Mouse (Mus musculus): ENCODE data around the gene Nckipsd. TPM values are rescaled to one million over a fixed set of nuclear protein-coding genes. Genes with fewer than 3 reads are reported as not detected.
A peak's percentile ranks its signal among the peaks of the same experiment; 100 is the strongest.

The Nckipsd gene
- total RNA-seq (2021): 10 to 100 TPM in 1 of 2 experiments, 1 to 10 TPM in 1; 9.9 to 11.4 TPM
- long read RNA-seq, experiment 1, transcript Nckipsd-201 (13 exons, 3,360 nt): major isoform, 17 of 18 reads
- long read RNA-seq, experiment 1, partial matches to known transcripts: 0 of 18 reads
- long read RNA-seq, experiment 1, other reads (novel, unspliced or antisense): 1 of 18 reads
- long read RNA-seq, experiment 2, transcript Nckipsd-201 (13 exons, 3,360 nt): major isoform, 13 of 19 reads
- long read RNA-seq, experiment 2, partial matches to known transcripts: 3 of 19 reads
- long read RNA-seq, experiment 2, other reads (novel, unspliced or antisense): 3 of 19 reads

DNA sequence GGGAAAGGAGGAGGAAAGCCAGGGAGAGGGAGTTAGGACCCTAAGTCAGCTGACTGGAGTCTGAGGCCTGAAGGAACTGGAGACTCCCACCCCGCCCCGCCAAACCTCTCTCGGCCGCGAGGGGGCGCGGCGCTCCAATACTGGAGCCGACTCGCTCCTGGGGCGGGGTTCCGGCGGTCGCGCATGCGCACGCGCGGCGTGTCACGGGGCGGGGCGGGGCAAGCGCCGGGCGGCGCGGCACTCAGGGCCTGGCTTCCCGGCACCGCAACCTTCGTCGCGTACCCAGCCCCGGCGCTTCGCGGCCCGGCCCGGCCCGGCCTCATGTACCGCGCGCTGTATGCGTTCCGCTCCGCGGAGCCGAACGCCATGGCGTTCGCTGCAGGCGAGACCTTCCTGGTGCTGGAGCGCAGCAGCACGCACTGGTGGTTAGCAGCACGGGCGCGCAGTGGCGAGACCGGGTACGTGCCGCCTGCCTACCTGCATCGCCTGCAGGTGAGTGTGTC is at the start of gene Nckipsd:
Gene Nckipsd, plus strand, starts transcription at position 206 of the 503 bp plus-strand sequence.
- intact Hi-C loops (cut with DNase I): loop anchor here (2.0 kb wide), 1 partner anchor 55 kb away; no protein-coding TSS in a partner anchor
- DNase-seq: peak; percentile 99

DNA sequence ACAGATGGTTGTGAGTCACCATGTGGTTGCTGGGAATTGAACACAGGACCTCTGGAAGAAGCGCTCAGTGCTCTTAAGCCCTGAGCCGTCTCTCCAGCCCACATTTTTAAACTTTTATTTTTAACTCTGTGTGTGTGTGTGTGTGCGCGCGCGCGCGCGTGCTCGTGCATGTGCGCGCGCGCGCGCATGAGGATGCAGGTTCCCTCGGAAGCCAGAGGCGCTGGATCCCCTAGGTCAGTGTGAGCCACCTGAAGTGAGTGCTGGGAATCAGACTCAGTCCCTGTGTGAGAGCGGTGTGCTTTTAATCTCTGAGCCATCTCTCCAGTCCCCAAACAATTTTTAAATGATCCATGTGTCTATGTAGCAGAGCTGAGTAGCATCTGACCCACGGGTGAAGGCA is 49.0 kb upstream of the Nckipsd start:
- DNase-seq: no peak
- intact Hi-C loops (cut with DNase I): no loop called here

DNA sequence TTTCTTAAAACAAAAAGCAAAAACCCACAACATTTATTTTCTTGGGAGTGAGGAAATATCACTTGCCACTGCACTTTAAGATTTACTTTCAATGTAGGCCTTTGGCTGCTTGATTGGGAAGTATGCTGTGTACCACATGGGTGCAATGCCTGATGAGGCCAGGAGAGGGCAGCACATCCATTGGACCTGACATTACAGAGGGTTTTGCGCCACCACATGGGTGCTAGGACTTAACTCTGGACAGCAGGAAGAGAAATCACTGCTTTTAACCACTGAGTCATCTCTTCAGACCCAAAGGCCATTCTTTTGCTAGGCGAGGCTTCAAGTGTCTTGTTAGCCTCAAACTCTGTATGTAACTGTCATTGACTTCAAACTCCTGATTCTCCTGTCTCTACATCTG is 48.4 kb upstream of the Nckipsd start:
- intact Hi-C loops (cut with DNase I): no loop called here
- peak; percentile 13 to 28 for DNase-seq

DNA sequence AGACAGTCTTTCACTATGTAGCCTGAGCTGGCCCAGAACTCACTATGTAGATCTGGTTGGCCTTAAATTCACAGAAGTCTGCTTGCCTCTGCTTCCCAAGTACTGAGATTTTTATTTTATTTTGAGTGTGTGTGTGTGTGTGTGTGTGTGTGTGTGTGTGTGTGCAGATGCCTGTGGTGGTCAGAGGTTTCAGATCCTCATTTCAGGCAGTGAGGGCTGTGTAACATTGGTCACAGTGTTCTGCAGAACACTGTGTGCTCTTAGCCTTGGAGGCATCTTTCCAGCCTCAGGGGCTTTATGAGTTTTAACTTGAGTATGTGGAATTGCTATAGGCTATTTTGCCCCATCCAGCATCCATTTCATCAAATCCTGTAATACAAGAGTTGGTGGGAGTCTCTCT is 46.6 kb upstream of the Nckipsd start:
- intact Hi-C loops (cut with DNase I): no loop called here
- no peak for DNase-seq

DNA sequence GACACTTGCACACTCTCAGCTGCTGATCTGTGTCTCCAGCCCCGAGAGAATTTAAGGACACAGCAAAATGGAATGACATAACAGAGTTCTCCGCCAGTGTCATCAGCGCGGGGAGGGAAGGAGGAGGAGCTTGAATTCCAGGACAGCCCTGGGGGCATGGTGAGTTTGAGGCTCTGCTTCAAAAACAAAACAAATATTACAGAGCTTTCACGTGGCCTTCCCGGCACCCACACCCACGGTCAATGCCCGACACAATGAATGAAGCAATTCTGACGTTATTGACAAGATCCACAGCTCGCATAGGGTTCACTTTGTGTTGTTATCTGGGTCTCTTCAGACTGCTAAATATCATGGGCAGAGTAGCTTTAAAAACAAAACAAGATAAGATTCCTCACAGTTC is 43.2 kb upstream of the Nckipsd start:
- intact Hi-C loops (cut with DNase I): no loop called here
- DNase-seq: no peak

DNA sequence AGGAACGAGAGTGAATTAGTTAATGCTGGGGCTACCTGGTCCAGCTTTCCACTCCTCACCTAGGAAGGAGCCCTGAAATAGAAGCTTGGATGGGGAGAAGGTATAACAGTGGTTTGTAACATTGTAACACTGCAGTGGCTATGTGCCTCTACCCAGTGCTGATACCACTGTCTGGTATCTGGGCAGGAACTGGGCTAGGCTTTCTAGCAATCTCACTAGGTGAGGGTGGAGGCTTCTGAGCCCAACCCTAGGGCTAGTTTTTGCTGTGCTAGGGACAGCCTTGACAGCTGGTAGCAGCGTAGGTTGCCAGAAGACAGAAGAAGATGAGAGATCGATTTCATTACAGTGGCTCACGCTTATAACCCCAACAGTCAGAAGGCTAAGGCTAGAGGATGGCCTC is 31.6 kb upstream of the Nckipsd start:
- no peak for DNase-seq
- intact Hi-C loops (cut with DNase I): no loop called here

DNA sequence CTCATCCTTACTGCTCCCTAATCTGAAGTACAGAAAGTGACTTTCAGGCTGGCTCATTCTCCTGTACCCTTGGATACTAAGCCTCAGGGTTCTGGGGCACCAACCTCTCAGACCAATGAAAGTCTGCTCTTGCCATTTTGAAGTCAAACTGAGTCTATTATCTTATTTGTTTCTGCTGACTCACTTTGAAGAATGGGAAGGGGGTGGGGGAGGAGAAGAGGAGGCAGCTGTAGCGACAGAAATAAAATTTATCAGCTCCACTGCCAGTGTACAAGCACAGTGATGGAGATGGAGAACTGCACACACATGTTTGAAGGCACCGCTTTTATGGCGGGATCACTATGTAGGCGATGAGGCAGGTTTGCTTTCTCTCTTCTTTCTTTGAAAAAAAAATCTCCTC is 30.9 kb upstream of the Nckipsd start:
- intact Hi-C loops (cut with DNase I): no loop called here
- no peak for DNase-seq

DNA sequence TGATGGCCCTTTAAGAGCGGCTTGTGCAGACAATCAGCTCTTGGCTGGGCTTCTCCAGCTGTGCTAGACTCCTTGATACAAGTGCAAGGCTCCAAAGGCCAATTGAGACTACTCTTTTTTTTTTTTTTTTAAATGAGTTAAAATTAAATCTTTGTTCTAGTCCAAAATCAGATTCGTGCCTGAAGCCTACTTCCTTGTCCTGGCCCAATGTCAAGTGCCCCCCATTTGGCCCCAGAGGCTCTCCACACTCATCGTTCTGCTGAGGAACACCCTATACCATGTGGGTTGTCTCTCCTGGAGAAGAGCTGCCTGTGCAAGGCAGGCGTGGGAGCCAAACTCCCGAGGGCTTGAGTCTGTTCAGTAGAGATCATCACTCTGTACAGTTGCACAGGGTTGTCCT is 27.2 kb upstream of the Nckipsd start:
- no peak for DNase-seq
- intact Hi-C loops (cut with DNase I): no loop called here

DNA sequence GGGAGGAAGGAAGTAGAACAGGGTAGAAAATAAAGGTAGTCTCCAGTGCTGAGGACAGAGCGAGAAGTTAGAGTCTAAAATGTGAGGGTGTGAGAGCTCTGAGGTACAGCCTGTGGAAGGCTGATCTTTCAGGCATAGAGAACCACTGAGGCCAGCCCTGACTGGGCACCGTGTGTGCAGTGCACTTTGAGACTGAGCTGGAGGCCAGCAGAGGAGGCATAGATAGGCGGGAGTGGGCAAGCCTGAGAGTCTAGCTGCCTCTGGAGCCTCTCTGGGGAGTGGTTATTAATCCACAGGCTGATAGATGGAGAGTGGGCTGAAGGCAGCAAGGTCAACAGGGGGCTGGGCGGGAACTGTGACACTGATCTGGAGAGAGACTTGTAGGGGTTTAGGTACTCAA is 26.3 kb upstream of the Nckipsd start:
- no peak for DNase-seq
- intact Hi-C loops (cut with DNase I): no loop called here

DNA sequence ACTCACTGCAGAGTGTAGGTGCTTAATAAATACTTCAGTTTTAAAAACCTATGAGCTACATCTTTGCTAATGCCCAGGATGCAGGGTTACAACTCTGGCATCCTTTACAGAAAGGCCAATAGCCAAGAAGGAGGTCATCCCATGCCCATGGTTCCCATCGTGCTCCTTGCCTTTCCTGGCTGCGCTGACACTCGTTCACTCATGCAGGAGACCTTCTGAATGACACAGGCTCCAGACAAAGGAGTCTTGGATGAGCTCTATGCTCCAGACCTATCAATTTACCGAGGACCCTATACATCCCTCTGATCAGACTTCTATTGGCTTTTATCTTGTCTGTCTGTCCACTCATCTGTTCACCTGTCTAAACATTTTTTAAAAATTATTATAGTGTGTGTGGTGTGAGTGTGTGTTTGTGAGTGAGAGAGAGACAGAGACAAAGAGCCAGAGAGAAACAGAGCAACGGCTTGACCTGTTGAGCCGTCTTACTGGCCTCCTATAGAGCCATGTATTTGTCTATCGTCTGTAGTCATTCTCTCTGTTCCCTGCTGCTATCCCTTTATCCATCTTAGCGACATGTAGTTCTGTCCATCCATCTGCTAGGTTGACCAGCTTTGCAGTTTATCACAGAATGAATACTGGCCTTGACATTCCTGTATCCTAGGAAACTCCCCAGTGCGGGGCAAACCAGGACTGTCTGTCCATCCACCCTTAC is 25.2 kb upstream of the Nckipsd start:
- intact Hi-C loops (cut with DNase I): no loop called here

DNA sequence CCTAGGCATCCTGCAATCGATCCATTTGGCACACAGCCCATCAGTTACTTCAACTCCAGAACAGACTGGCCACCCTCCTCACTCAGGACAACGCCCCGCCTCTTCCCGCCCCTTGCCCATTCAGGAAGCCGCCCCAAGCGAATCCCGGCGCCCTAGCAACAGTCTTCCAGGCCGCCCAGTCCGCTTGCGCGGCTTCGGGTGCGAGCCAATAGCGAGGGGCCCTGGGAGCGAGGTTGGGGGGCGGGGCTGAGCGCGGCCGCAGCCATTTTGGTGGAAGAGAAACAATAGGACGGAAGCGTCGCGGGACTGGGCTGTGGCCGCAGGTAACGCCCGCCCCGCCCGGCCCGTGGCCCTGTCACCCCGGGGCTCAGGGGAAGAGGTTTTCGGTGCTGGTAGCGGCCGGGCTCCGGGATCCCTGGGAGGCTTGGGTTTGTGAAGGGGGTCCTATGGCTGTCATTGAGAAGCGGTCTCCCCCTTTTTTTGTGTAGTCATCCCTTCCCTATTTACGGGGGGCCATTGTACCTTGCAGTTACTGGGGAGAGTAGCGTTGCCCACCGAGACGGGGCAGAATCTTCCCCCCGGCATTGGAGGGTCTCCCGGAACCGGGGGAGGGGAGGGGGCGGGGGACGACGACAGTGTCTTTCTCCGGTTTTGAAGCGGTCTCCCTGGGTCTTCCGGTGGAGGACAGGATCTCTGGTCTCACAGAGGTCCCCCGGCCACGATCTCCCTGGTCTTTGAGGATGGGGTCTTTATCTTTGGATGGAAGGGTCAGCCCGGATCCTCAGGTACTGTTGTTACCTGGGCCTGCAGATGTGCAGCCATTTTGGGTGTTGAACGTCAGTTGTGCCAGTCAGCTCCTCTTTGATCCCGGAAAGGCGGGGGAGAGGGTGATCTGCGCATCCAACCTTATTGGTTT is 24.4 kb upstream of the Nckipsd start, which contains the start of gene Ip6k2:
Gene Ip6k2, plus strand, starts transcription at position 249 of the 916 bp plus-strand sequence.
- DNase-seq: peak; percentile 96 to 97
- intact Hi-C loops (cut with DNase I): no loop called here

More for the DNA sequence above, 25.2 kb upstream of the Nckipsd start:
- no peak for DNase-seq

DNA sequence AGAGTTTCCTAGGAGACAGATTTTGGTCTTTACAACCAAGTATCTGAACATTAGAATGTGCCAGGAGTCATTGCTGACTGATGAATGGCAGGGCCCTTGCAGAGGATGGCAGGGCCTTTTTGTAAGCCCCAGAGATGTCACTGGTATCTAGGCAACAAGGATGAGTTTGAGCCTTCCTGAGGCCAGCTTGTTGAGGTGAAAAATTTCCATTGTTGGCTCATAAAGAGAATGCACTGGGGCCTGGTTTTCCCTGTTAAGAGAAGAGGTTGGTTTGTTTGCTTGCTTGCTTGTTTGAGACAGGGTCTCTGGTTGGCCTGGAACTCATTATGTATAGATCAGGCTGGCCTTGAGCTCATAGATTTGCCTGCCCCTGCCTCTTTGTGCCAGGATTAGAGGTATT is 22.8 kb upstream of the Nckipsd start:
- DNase-seq: no peak
- intact Hi-C loops (cut with DNase I): no loop called here

DNA sequence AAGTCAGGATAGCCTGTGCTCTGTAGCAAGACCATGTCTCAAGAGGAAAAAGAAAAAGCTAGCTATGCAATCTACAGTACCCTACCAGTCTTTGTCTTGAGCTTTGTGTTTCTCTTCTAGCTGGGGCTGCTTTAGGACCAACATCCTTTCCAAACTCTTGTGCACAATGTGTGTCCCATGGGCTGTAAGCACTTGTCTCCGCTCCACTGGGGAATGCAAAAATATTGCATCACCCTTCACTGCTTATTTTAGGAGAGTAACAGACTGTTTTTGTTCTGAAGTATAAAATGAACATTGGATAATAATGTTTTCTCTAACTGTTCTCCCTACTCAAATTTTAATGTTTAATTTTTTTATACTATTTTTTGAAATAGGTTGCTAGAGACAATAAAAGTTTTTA is 21.7 kb upstream of the Nckipsd start:
- intact Hi-C loops (cut with DNase I): no loop called here
- DNase-seq: no peak

DNA sequence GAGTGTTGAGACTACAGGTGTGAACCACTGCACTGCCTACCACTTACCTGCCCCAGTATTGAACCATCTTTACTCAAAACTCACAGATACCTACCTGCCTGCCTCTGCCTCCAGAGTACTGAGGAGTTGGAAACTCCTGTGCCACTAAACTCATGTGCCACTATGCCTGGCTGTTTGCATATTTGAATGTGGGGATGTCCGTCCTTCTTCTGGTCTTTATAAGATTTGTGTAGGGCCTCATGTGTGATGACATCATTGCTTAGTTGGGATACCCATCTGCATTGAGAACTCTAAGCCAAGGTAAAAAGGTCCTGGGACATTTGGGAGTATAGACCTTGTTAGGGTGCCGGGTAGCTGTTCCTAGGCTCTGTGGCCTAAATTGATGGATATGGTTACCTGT is 21.1 kb upstream of the Nckipsd start:
- intact Hi-C loops (cut with DNase I): no loop called here

DNA sequence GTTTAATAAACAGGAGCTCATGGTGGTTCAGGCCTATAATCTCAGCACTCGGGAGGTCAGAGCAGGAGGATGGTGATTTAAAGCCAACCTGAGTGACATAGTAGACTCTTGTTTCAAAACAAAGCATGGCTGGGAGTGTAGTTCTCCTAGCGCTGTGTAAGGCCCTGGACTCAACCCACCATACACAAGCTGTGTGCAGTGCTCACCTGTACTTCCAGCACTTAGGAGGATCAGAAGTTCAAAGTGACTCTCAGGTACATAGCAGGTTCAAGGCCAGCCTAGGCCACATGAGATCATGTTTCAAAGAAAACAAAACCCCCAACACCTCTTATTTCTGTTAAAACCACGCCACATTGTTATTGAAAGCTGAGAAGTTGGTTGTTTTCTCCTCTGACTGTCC is 19.5 kb upstream of the Nckipsd start:
- DNase-seq: no peak
- intact Hi-C loops (cut with DNase I): no loop called here

More for the DNA sequence above, 21.1 kb upstream of the Nckipsd start:
- DNase-seq: no peak

DNA sequence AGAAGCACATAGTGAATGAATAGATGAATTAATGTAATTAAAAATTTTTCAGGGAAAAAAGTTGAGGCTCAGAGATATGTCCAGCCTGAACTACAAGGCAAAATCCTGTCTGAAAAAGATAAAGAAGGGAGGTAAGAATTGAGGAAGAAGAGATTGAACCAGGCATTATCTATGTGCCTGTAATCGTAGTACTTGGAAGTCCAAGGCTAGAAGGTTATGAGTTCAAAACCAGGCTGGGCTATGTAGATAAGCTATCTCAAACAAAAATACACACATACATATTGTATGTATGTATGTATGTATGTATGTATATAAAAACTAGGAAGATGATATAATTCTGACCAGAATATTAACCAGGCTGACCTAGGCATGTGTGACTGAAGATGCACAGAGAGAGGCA is 15.9 kb upstream of the Nckipsd start:
- DNase-seq: no peak
- intact Hi-C loops (cut with DNase I): no loop called here

DNA sequence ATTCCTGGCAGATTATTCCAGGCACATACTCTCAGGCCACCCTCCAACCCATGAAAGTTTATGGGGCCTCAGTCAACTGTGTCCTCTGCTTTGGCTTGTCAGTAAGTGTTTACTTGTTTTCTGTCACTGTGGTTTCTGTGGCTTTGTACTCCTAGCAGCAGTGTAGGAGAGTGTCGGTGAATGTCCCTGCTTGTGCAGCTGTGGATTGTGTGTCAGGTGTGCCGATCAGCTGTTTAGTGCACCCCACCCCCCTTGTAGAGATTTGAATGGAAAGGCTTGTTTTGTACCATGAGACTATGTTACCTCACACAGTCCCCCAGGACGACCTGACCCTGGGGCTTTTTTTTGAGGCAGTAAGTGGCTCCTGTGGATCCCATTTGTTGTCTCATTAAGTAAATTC is 15.4 kb upstream of the Nckipsd start:
- intact Hi-C loops (cut with DNase I): no loop called here
- DNase-seq: no peak

DNA sequence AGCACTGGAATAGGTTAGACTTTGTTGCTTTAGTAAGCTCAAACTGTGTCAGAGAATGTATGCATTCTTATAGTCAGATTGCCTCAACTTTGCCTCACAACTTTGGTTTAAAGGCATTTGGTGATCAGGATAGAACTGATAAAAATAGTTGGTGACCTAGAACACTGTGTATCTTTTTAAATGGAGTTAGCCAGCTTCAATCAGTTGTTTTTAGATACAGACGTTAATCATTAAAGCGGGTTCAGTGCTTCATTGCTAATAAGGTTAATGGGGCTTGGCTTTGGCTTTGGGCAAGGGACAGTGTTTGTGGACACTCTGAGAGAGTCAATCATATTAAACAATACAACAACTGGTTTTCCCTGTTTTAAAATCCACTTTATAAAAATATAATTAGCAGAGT is 12.9 kb upstream of the Nckipsd start:
- DNase-seq: no peak
- intact Hi-C loops (cut with DNase I): no loop called here

DNA sequence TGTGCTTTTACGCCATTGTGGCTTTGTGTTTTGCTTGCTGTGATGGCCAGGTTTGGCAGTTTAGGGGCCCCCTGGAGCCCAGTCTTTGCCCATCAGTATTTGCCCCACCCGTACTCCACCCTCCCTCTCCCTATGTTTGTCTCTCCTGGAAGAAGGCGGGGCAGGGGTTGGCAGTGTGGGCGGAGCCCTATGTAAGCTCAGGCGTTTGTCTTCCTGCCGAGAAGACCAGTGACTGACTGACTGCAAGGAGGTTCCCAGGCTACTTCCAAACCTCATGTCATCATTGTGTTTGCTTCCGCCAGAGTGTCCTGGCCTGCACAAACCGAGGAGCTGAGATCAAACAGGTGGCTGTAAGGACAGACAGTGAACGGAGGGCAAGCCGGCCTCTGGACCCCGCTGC is 12.4 kb upstream of the Nckipsd start:
- intact Hi-C loops (cut with DNase I): no loop called here

DNA sequence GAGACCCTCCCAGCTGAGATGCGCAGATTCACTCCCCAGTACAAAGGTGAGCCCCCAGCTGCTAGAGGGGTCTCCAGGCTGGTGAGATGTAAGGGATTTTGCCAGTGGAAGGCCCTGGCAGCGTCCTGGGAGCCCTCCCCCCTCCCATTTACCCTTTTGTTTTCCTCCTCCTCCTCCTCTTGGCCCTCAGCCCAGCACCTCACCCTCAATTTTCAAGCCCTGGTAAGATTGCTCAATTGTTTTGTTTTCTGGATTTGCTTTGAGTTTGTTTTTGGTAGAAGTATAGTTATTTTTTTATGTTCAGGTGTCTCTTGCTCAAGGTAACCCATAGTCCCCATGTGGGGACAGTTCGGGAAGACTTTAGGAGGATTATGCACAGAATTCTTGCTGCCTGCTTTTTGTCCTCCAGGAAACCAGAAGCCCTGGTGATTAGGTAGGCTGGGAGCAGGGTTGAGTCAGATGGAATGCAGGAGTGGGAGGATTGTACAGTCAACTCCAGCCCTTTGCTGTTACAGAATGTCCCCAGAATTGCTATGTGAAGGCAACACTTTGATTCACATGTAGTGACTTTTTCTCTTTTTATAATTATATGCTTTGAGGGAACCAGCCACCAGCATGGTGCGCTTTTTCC is 11.7 kb upstream of the Nckipsd start:
- intact Hi-C loops (cut with DNase I): no loop called here
- DNase-seq: peak in 1 of 2 experiments; percentile 31

More for the DNA sequence above, 12.4 kb upstream of the Nckipsd start:
- DNase-seq: peak in 1 of 2 experiments; percentile 44

All from heart, postnatal 14 days (tissue).